Mouse (Mus musculus) hindlimb bud, embryonic 11.5 days (tissue): ENCODE results near the gene Gpr62.

Source experiments
- DNase-seq: peaks from one replicate; pipeline ENCODE4 v3.0.0-alpha.2; 2012; ENCODE audit warnings: low read depth, low spot score; ENCODE audit errors: extremely low spot score

Gene Gpr62

DNA sequence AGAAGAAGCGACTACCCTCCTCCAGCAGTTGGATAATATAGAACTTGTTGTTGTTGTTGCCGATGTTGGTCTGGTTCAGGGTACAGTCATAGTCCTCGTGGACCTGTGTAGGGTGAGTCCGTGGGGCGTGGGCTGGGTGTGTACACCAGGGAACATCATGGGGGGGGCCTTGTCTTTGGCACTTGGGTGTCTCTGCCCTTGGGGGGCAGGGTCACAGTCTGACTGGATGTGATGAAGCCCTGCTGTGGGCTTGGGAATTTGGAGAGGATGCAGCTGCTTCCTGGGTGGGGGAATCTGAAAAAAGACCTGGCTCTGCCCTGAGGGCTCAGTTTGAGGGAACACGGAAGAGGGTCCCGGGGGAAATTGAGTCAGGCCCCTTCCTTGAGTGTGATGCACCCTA lies 9.3 kb upstream of the Gpr62 start:
- DNase-seq = no peak

DNA sequence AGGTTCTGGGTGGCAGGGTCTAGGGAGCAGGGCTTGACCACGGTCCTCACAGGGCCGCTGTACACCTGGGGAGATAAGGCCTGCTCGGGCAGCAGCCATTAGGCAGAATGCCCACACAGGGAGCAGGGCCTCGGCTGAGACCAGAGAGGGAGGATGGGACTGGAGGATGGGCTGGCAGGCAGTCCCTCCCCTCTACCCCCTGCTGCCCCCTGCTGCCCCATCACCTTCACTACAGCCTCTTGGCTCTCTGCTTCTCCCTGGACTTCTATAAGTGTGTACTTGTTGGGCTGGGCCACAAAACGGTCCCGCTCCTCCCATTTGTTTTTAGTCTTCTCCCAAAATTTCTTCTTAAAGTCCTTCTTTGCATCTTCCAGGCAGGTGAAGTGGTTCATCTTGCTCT lies 8.7 kb upstream of the Gpr62 start:
- no peak for DNase-seq

DNA sequence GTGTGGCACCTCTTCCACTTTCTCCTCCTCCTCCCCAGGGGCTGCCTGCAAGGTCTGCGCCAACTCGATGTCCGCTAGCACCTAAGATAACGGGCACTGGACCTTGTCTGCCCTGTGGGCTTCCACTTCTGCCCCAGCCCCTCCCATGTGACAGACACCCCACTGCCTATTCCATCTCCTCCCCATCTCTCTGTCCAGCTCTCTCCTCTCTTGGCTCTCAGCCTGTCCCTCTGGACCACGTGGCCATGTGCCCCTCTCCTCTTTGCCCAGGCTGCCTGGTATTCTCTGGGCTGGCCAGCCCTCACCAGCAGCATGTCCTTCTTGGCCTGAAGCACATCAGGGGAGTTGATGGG lies 8.0 kb upstream of the Gpr62 start:
- DNase-seq = no peak

DNA sequence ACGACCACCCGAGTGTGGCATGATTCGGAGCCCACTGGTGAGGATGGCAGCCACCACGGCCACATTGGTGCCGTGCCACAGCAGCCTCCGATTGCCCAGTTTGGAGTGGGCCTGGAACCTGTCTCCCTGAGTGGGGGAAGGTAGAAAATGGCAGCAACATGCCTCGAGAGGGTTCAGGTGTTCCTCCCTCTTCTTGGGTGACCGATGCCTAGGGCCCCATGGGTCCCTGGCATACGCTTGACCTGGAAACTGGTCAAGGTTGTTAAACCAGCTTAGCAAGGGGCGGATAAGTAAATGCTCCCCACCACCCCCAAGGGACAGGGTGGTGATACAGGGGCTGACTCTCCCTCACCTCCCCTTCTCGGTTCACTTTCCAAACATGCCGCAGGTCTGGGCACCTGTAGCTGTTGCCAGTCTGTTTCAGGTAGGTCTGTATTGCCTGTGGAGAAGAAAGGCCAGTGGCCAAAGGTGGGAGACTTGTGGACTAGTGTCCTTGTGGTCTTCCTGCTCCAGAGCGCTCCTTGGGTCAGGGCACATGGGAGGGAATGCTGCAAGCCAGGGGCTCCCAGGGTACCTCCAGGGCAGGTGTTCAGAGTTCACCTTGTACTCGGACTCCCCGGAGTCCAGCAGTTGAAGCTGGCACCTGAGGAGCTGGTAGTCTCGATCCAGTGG lies 7.5 kb upstream of the Gpr62 start:
- no peak for DNase-seq

DNA sequence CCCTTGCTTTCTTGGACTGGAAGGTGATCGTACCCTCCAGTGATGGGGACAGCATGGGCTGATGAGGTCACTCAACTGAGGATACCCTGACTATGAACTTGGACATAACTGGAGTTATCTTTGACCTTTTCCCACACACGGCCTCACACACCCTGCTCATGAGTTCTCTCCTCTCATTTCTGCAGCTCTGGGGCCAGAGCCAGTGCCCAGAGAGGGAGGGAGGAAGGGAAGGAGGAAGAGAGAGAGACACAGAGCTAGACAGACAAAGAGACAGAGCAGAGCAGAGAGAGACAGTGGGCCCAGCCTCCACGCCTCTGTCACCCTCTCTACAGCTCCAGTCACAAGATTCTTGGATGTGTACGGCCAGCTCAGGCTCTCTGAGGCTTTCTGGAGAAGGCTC lies 6.6 kb upstream of the Gpr62 start:
- DNase-seq = no peak

DNA sequence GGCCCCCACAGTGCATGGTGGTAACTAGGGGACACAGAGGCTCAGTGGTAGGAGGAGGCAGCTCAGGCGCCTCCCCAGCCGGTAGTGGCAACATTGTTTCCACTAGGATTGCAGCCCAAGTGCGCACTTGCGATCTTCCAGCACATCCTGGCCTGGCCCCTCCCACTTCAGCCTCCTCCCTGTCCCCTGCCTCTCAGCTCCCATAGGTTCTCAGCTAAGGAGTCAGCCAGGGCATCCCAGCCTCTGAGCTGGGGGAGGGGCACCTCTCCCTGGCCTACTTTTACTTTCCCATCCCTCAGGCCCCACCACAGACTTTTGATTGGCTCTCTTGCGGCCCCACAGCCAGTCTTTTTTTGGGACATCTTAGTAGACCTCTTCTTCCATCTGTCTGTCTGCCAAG lies 6.2 kb upstream of the Gpr62 start:
- no peak for DNase-seq

DNA sequence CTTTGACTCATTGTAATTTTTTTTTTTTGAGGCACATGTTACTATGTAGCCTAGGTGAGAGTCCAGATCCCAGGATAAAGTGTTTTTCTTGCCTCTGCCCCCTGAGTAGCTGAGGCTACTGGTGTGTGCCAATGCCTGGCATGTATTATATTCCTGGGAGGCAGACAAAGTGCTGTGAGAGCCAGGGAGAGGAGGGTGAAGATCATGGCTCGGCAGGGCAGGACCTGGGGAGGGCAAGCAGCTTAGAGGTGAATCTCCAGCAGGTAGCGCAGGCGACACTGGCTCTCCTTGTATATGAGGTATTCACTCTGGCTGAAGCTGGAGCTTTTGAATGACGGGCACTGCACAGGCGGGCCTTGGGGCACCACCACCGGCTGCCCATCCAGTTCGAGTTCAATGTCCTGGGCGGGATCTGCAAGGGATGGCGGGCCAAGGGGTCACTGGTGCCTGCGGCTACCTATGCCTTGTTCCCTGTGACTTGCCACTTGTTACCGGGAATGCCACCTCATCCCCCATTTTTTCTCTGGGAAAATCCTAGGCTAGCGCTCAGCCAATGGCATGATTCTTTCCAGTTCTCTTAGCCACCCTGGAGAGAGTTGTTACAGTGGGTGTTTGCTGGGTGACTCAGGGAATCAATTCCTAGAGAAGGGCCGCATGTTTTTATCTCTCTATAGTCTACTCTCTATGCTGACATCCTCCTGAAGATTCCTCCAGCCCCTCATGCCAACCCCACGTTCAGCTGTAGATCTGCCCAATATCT lies 5.4 kb upstream of the Gpr62 start:
- DNase-seq = no peak

DNA sequence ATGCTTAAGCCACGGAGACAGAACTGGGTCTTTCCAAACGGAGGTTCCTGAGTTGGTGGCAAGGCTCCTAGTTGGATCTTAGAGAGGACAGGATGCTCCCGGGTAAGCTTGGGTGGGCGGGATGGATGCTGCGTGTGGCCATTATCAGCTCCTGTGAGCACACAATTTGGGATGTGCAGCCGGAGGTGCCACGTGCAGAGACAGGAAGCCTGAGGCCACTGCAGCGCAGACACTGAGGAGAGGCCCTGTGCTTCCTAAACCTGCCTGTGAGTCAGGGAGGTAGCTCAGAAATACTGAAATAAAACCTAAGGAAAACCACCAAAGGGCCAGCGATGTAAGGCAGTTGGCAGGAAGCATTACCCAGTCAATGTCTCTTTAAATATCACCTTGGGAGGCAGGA lies 4.0 kb upstream of the Gpr62 start:
- no peak for DNase-seq

DNA sequence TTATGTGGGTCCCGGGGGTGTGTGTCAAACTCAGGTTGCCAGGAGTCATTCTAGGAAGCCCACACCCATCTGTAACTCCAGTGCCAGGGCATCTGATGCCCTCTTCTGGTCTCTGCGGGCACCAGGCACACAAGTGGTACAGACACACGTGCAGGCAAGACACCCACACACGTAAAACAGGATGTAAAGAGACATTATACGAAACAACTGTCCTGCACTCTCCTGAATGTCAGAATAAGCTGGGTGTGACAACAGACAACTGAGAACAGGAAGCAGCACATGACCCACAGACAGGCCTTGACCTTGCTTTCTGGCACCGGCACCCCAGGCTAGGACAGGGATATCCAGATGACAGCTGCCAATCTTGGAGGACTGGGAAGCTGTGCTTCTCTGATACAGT lies 3.6 kb upstream of the Gpr62 start:
- no peak for DNase-seq

DNA sequence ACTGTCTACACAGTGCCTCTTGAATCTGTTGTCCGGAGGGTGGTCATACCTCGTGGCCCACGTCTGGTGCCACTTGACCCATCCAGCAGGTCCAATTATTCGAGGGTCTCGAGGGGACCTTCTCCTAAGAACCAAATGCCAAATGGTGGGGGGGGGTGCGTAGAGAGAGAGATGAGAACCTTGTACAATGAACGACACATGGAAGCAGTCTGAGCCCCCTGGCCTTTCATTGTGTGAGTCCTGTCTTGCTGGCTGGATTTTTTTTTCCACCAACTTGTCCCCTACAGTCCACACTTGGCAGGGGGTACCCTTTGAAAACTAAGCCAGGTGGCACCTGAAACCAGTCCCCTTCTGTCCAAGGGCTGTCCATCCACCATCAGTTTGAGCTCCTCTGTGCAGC lies 2.0 kb upstream of the Gpr62 start:
- DNase-seq = no peak

DNA sequence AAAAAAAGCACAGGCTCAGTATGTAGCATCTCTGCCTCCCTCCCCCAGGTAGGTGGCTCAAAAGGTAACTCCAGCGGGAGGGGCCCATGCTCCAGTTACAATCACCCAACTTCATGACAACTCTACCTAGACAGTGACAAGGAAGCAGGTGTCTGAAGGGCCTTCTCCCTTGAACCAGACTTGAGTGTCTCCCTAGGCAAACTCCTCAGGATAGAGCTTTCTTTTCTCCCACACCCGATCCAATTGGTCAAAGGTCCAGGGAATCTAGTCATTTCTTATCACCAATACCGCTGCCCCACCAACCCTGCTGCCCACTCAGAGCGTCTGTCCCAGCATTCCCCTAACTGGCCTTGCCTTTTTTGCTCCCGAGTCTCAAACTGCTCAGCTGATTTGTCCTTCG lies 983 bp upstream of the Gpr62 start:
- DNase-seq = no peak

DNA sequence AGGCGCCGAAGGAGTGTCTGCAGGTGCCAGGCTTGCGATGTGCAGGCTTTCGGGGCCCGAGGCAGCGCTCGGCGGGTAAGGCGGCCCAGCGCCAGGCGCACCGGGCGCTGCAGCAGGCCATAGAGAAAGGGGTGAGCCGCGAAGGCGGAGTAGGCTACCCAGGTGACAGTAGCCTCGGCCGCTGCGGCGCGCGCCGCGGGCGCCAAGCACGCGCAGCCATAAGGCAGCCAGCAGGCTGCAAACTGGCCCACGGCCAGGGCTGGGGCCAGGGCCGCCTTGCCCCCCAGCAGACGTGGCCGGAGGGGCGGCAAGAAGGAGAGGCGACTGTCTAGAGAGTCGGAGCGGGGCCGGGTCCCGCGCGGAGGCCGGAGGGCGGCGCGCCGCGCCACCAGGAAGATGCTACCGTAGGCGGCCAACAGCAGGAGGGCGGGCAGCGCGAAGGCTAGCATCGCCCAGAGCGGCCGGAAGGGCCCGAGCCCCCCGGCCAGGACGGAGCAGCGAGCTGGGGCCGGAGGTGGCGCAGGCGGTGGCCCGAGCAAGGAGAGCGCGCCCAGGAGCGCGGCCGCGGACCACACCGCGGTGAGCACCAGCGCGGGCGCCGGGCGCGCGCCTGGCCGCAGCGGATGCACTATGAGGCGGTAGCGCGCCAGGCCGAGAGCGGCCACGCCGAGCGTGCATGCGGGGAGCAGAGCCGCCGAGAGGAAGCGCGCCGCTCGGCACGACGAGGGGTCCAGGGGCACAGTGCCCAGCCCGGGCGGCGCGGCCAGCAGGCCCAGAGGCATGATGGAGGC lies 792 bp downstream of the Gpr62 start:
- DNase-seq = no peak

DNA sequence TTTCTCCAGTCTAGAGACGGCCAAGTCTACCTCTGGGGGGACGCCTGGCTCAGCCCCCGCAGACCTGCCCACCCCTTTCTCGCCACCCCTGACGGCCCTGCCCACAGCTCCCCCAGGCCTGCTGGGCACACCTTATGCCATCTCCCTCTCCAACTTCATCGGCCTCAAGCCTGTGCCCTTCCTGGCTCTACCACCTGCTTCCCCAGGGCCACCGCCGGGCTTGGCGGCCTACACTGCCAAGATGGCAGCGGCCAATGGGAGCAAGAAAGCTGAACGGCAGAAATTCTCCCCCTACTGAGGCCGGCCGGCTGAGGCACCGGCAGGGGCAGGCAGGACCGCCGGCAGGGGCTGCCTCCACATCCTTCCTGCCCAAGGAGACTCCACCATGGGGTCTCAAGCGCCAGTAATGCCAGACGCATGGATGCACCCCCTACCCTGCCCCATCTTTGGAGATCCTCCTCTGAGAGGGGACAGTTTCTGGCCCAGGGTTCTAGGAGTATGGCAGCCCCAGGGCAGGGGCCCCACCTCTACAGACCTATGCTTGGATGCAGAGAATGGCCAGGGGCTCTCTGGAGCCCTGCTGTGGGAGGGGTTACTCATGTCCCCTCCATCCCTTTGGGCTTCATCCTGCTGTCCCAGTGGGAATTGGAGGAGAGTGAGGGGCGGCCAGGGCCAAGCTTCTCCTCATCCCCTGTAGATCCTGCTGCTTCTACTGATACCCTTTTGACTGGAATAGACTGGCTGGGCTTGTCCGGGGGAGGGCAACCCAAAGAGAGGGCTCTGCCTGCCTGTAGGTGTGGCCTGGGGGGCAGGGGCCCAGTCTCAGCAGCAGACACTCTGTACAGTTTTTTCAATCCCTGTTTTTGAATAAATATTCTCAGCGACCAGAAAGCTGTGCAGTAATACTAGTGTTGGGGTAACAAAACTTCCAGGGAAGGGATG lies 2.3 kb downstream of the Gpr62 start:
- DNase-seq = no peak

DNA sequence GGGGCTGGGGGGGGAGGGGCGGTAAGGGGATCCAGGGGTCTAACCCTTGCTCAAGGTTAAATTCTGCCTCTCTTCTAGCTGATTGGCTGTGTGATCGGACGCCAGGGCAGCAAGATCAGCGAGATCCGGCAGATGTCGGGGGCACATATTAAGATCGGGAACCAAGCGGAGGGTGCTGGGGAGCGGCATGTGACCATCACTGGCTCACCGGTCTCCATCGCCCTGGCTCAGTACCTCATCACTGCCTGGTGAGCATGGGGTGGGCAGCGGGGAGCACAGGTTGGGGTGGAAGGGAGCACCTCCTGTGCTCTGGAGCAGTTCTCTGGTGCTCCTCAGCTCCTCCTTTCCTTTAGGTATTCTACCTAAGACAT lies 3.3 kb downstream of the Gpr62 start:
- DNase-seq = no peak

DNA sequence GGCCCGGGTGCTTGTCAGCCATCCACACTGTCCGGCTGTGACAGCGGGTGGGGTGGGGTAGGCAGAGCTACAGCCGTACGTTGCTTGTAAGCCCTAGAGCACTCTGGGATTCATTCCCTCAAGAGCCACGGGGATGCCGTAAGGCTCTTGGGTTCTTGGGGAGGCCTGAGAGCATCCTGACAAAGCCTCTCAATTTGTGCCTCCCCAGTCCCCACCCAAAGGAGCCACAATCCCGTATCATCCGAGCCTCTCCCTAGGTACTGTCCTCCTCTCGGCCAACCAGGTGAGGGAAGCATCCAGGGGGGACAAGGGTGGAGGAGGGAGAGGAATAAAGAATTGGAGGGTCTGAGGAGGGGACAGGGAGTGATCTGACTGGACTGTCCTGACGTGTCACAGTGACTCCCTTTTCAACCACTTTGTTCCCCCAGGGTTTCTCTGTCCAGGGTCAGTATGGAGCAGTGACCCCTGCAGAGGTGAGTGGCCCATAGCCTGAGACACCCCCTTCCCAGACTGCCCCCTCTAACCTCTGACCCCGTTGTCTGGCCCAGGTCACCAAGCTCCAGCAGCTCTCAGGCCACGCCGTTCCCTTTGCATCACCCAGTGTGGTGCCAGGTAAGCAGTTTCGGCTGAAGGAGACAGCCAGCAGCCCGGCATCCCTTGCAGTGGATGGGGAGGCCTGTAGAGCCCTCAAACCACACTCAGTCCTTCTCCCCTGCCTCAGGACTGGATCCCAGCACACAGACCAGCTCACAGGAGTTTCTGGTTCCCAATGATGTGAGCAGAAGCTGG lies 3.9 kb downstream of the Gpr62 start:
- no peak for DNase-seq

DNA sequence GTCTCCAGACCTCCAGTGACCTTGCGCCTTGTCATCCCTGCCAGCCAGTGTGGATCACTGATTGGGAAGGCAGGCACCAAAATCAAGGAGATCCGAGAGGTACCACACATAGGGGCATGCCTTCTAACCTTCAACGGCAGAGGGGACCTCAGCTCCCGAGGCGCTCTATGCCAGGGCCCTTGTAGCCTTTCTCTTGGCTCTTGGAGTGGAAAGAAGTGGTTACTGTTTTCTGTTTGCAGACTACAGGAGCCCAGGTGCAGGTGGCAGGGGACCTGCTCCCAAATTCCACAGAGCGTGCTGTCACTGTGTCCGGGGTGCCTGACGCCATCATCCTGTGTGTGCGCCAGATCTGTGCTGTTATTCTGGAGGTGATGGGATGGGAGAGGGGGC lies 4.7 kb downstream of the Gpr62 start:
- DNase-seq = no peak

DNA sequence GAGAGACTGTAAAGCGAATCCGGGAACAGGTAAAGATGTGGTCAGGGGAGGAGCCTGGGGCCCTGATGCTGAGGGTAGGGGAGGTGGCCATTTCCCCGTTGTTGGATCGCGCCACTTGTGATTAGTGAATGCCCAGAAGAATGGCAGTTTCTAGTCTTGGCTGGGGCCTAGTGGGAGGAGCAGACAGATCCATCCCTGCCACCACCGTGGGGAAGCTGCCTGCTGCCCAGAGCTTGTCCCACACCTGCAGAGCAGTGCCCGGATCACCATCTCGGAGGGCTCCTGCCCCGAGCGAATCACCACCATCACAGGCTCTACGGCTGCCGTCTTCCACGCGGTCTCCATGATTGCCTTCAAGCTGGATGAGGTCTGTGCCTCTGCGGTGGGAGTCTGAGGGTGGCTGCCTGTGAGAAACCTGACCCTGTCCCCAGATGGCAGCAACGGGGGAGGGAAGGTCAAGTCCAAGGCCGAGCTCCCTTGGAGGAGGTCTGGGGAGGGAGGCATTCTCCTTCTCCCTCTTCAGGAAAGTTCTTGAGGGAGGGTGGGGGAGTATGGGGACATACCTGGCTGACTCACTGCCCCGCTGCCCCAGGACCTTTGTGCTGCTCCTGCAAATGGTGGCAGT lies 5.2 kb downstream of the Gpr62 start:
- DNase-seq = no peak

DNA sequence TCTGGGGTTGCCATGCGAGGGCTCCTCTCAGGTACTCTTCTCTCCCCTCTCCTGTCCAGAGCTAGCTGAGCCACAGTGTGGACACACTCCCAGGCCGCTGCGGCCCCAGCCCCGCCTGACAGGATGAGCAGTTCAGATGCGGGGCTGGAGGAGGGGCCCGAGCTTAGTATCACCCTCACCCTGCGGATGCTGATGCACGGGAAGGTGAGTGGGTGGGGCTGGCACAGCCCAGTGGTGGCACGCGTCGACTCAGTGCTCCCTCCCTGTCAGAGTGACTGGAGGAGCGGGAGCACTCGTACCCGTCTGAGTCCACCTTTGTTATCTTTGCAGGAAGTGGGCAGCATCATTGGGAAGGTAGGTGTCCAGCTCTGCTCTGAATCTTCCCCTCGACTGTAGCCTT lies 5.8 kb downstream of the Gpr62 start:
- no peak for DNase-seq

DNA sequence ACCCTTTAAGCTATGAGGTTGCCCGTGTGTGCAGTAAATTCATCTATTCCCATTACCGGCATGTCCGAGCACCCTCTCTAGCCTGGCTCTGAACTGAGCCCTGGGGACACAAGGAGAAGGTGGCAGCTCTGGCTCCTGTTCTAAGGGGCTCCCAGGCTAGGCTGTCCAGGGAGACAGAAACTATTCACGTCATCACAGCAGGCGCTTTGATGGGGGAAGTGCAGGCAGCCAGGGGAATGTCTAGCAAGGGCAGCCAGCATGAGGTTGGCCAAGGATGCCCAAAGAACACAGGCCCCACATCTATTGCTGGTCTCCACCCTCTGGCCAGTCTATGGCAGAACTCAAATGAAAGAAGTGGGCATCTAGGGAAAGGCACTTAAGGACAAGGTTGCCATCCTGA lies 7.8 kb downstream of the Gpr62 start:
- DNase-seq = no peak

DNA sequence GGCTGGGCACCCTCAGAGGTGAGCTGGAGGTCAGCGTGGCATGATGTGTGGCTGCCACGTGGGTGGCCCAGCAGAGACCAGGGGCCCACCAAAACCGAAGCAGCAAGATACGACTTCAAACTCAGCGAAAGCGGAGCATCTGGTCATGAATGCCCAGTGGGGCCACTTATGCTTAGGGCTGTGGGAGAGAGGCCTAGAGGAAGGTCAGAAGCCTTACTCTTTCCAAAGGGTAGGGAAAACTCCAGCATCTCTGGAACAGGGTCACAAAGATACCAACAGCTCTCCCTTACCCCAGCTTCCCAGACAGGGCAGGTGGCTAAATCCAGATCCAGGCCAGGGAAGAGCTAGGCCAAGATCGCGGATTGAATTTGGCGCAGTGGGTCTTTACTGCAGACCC lies 8.6 kb downstream of the Gpr62 start:
- no peak for DNase-seq
